Mouse (Mus musculus): ENCODE data around the gene Prdm11. TPM values are rescaled to one million over a fixed set of nuclear protein-coding genes. Genes with fewer than 3 reads are reported as not detected.

Prdm11 gene
- polyA plus RNA-seq, 1 experiment from 2014 or later: 1.2 TPM

GRCm38 (mm10) chr2:92945125-92945746, 100.7 kb downstream of the Prdm11 start:
- ATAC-seq (no peak), DNase-seq (no peak)
- no peaks in the 10 kb centered on the region for H3K4me1 ChIP-seq (ENCODE audit: insufficient read depth)
- no peak overlapping the region for H3K9ac ChIP-seq (replicated peaks)
- 89% methylated on average over 11 of the region's 11 CpGs for WGBS (ENCODE audit: insufficient replicate concordance)
- H3K4me3 ChIP-seq (ENCODE audit: low read depth, low read length): no peak overlapping the region
- H3K4me2 ChIP-seq (ENCODE audit: low read depth, low read length): no peak overlapping the region
- no peaks in the 10 kb centered on the region for H3K9me3 ChIP-seq (ENCODE audit: low read length)
- H3K36me3 ChIP-seq (replicated peaks; ENCODE audit: insufficient read depth, low read length): no peaks in the 10 kb centered on the region
- 0 out of 2 replicates have a peak, but pooled peaks cover 3% of the 10 kb centered on the region for H3K27me3 ChIP-seq (ENCODE audit: insufficient read depth, low read length)
- TF ChIP-seq CTCF (IDR thresholded peaks at IDR 0.05; ENCODE audit: low read depth) (no peak), EP300 (IDR thresholded peaks at IDR 0.05; ENCODE audit: low read depth) (no peak)
- no peak overlapping the region for H3K27ac ChIP-seq (ENCODE audit: low read depth)

GRCm38 (mm10) chr2:92944356-92944755, 101.6 kb downstream of the Prdm11 start:
- H3K9me3 ChIP-seq (ENCODE audit: low read length): no peaks in the 10 kb centered on the region
- no peak overlapping the region for H3K9ac ChIP-seq (replicated peaks)
- ATAC-seq (no peak), DNase-seq (no peak)
- TF ChIP-seq EP300 (IDR thresholded peaks at IDR 0.05; ENCODE audit: low read depth) (no peak), CTCF (IDR thresholded peaks at IDR 0.05; ENCODE audit: low read depth) (no peak)
- no peak overlapping the region for H3K27ac ChIP-seq (ENCODE audit: low read depth)
- 0 out of 2 replicates have a peak, but pooled peaks cover 3% of the 10 kb centered on the region for H3K27me3 ChIP-seq (ENCODE audit: insufficient read depth, low read length)
- 72% methylated on average over 3 of the region's 3 CpGs for WGBS (ENCODE audit: insufficient replicate concordance)
- H3K36me3 ChIP-seq (replicated peaks; ENCODE audit: insufficient read depth, low read length): no peaks in the 10 kb centered on the region
- H3K4me1 ChIP-seq (ENCODE audit: insufficient read depth): no peaks in the 10 kb centered on the region
- H3K4me3 ChIP-seq (ENCODE audit: low read depth, low read length): no peak overlapping the region
- no peak overlapping the region for H3K4me2 ChIP-seq (ENCODE audit: low read depth, low read length)

- Histone ChIP-seq H3K4me3 (ENCODE audit: low read depth, low read length) (no peak overlapping the region), H3K4me1 (ENCODE audit: insufficient read depth) (no peaks in the 10 kb centered on the region), H3K27me3 (ENCODE audit: insufficient read depth, low read length) (0 out of 2 replicates have a peak, but pooled peaks cover 3% of the 10 kb centered on the region), H3K4me2 (ENCODE audit: low read depth, low read length) (no peak overlapping the region), H3K36me3 (replicated peaks; ENCODE audit: insufficient read depth, low read length) (no peaks in the 10 kb centered on the region), H3K27ac (ENCODE audit: low read depth) (no peak overlapping the region), H3K9me3 (ENCODE audit: low read length) (no peaks in the 10 kb centered on the region), H3K9ac (replicated peaks) (no peak overlapping the region)
- 76% methylated on average over 3 of the region's 3 CpGs for WGBS (ENCODE audit: insufficient replicate concordance)
- DNase-seq: no peak
- TF ChIP-seq EP300 (IDR thresholded peaks at IDR 0.05; ENCODE audit: low read depth) (no peak), CTCF (IDR thresholded peaks at IDR 0.05; ENCODE audit: low read depth) (no peak)
- no peak for ATAC-seq
Observed at GRCm38 (mm10) chr2:92943406-92943805, 102.6 kb downstream of the Prdm11 start.

- H3K36me3 ChIP-seq (replicated peaks; ENCODE audit: insufficient read depth, low read length): no peaks in the 10 kb centered on the region
- H3K9me3 ChIP-seq (ENCODE audit: low read length): no peaks in the 10 kb centered on the region
- ATAC-seq (no peak), DNase-seq (no peak)
- no peak overlapping the region for H3K27ac ChIP-seq (ENCODE audit: low read depth)
- 79% methylated on average over 3 of the region's 3 CpGs for WGBS (ENCODE audit: insufficient replicate concordance)
- TF ChIP-seq EP300 (IDR thresholded peaks at IDR 0.05; ENCODE audit: low read depth) (no peak), CTCF (IDR thresholded peaks at IDR 0.05; ENCODE audit: low read depth) (no peak)
- 0 out of 2 replicates have a peak, but pooled peaks cover 3% of the 10 kb centered on the region for H3K27me3 ChIP-seq (ENCODE audit: insufficient read depth, low read length)
- H3K4me3 ChIP-seq (ENCODE audit: low read depth, low read length): no peak overlapping the region
- no peaks in the 10 kb centered on the region for H3K4me1 ChIP-seq (ENCODE audit: insufficient read depth)
- H3K4me2 ChIP-seq (ENCODE audit: low read depth, low read length): no peak overlapping the region
- no peak overlapping the region for H3K9ac ChIP-seq (replicated peaks)
Observed at GRCm38 (mm10) chr2:92941463-92941862, 104.5 kb downstream of the Prdm11 start.

GRCm38 (mm10) chr2:92940963-92941362, 105.0 kb downstream of the Prdm11 start:
- Histone ChIP-seq H3K4me2 (ENCODE audit: low read depth, low read length) (no peak overlapping the region), H3K27me3 (ENCODE audit: insufficient read depth, low read length) (0 out of 2 replicates have a peak, but pooled peaks cover 3% of the 10 kb centered on the region), H3K27ac (ENCODE audit: low read depth) (no peak overlapping the region), H3K4me3 (ENCODE audit: low read depth, low read length) (no peak overlapping the region), H3K4me1 (ENCODE audit: insufficient read depth) (no peaks in the 10 kb centered on the region), H3K36me3 (replicated peaks; ENCODE audit: insufficient read depth, low read length) (no peaks in the 10 kb centered on the region), H3K9ac (replicated peaks) (no peak overlapping the region), H3K9me3 (ENCODE audit: low read length) (no peaks in the 10 kb centered on the region)
- no peak for ATAC-seq
- no peak for TF ChIP-seq EP300 (IDR thresholded peaks at IDR 0.05; ENCODE audit: low read depth)
- no peak for TF ChIP-seq CTCF (IDR thresholded peaks at IDR 0.05; ENCODE audit: low read depth)
- whole genome bisulfite sequencing (ENCODE audit: insufficient replicate concordance): 82% methylated on average over 9 of the region's 9 CpGs
- no peak for DNase-seq

GRCm38 (mm10) chr2:92938827-92939226, 107.1 kb downstream of the Prdm11 start:
- 88% methylated on average over 6 of the region's 7 CpGs for WGBS (ENCODE audit: insufficient replicate concordance)
- Histone ChIP-seq H3K4me2 (ENCODE audit: low read depth, low read length) (no peak overlapping the region), H3K27ac (ENCODE audit: low read depth) (no peak overlapping the region), H3K4me1 (ENCODE audit: insufficient read depth) (no peaks in the 10 kb centered on the region), H3K4me3 (ENCODE audit: low read depth, low read length) (no peak overlapping the region), H3K27me3 (ENCODE audit: insufficient read depth, low read length) (0 out of 2 replicates have a peak, but pooled peaks cover 3% of the 10 kb centered on the region), H3K36me3 (replicated peaks; ENCODE audit: insufficient read depth, low read length) (no peaks in the 10 kb centered on the region), H3K9me3 (ENCODE audit: low read length) (no peaks in the 10 kb centered on the region), H3K9ac (replicated peaks) (no peak overlapping the region)
- no peak for ATAC-seq
- TF ChIP-seq CTCF (IDR thresholded peaks at IDR 0.05; ENCODE audit: low read depth): no peak
- TF ChIP-seq EP300 (IDR thresholded peaks at IDR 0.05; ENCODE audit: low read depth): no peak
- no peak for DNase-seq

Measured in liver, postnatal 0 days (tissue).